Mouse (Mus musculus) kidney, adult 2 months (tissue): ENCODE data around the gene Gm37240.

Experiments
- CTCF ChIP-seq: fragments of 200-500 bp; conservative IDR thresholded peaks from 2 replicates; pipeline ENCODE4 v1.5.1; 2011; ENCODE audit warnings: low read depth, mild to moderate bottlenecking, control low read depth, low read length, moderate library complexity, mixed read lengths; ENCODE audit not compliant: insufficient read depth, insufficient read length
- POLR2A ChIP-seq: fragments of 200-500 bp; IDR thresholded peaks from one replicate; pipeline ENCODE4 v1.6.1; 2011; ENCODE audit warnings: low read depth, low read length, control low read depth

DNA sequence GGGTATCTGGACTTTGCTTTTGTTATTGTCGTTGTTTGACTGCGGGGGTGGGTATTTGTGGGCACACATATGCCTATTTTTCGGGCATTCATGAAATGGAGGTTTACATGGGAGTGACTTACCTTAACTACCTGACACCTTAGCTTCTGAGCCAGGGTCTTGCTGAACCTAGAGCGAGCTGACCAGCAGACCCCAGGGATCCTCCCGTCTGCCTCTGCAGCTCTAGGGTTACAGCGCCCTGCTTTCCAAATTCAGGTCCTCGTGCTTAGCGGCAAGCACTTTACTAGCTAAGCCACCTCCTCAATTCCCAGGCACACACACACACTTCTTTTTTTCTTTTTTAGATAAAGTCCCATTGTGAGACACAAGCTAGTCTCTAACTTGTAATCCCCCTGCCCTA is 36.0 kb upstream of the Gm37240 start:
- TF ChIP-seq CTCF (no peak), POLR2A (no peak)
